Mouse (Mus musculus): Measurements from ENCODE around the gene Ttll9.
A peak's percentile ranks its signal among the peaks of the same experiment; 100 is the strongest.

Ttll9 gene

DNA sequence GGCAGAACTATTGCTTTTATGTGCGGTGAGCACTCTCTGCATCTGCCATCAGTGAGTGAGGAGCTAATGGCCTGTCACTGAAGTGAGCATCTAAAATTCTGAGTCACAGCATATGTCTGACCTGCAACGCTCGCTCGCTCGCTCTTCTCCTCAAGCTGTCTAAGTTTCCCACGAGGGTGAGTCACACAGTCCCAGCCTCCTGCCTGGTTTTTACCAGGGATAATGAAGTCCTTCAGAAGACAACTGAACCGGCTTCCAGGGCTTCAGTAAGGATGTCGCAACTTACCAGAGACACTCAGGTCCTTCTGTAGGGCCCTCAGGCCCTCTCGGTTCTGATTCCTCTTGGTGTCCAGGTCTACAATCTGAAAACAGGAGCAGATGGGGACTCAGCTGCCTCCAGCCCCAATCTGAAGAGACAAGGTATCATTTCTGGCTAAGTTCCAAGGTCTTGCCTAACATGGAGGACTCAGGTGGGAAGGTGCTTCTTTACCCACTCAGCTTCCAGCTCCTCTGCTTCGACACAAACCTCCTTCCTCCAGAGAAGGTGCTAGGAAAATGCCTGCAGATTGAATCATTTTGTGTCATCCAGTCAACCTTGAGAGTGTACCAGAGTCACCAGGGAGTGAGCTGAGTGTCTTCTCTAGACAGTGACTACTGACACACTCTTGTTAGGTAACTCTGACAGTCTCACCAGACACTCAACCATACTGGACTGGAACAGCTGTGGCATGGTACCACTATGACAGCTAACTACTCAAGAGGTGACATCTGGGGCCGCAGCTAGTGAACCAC lies 51.6 kb downstream of the Ttll9 start:
- DNase-seq (ENCODE audit: extremely low read depth, low read depth), result no peak

GRCm38 (mm10) chr2:153014758-153015593 lies 52.7 kb downstream of the Ttll9 start, which contains the start of gene Pdrg1:
Gene Pdrg1, minus strand, starts transcription at chr2:153015427.
- peak; percentile 74 for DNase-seq (ENCODE audit: extremely low read depth, low read depth)

DNA sequence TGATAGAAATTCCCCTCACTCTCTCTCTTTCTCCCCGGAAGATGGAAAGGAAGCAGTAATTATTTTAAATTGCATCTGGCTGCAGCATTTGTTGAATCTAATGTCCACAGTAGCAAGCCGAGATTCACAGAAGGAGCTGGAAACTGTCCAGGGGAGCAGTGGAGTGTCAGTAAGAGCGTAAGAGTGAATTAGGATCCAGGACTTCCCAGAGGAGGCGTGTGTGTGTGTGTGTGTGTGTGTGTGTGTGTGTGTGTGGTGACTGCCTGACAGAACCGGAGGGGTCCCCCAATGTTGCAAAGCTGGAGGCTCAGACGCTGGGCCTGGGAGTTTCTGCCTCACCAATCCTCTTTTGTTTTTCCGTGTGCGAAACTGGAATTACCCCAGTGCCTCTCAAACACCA lies 53.5 kb downstream of the Ttll9 start:
- no peak for DNase-seq (ENCODE audit: extremely low read depth, low read depth)

DNA sequence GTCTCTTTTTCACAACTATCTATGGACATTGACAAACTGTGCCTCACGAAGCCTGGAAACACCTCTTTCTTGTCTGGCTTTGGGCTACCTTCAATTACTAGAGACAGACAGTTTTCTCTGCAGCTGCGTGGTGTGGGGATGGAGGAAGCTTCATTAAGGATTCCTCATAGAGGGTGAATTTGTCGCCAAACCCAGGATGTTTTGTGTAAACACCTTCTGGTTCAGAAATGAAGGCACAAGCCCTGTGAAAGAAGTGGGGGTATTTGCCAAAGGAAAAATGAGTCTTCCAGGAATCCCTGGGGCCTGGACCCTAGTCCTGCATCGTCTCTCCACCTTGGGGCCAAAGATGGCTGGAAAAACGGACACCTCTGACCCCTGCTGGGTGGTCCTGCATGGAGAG lies 54.5 kb downstream of the Ttll9 start:
- DNase-seq (ENCODE audit: extremely low read depth, low read depth), result no peak

DNA sequence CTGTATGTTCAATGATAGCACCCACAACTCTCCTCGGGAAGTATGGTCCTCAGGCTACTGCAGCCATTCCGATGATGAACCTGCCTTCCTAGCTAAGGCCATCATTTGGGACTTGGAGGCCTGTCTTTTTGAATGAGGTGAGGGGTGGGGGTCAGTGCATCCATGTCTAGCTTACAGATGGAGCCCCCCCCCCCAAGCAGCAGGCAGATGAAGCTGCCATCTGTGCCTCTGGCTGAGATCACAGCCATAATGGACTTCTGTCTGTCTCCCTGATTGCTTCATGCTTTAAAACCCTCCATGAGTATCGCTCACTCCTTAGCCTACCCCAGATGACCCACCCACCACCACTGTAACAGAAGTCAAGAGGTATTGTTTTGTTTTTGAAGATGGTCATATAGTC lies 57.1 kb downstream of the Ttll9 start:
- DNase-seq (ENCODE audit: extremely low read depth, low read depth), result no peak

GRCm38 (mm10) chr2:153021163-153021562 lies 58.9 kb downstream of the Ttll9 start:
- DNase-seq (ENCODE audit: extremely low read depth, low read depth), result peak; percentile 74

DNA sequence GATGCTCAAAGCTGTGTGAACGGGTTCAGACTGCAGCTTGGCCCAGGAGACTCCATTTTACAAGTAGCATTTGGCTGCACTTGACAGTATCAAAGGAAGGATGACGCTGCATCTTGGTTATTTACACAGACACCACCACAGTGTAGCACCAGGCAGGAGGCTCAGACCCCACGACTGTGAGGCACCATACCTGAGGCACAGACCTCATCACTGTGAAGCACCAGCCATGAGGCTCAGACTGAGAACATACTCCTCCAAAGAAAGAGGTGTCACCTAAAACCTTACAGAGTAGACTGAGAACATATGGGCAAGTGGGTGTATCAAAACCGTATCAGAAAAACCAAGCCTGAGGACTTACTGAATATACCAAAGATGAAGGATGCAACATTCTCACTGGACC lies 60.6 kb downstream of the Ttll9 start:
- no peak for DNase-seq (ENCODE audit: extremely low read depth, low read depth)

GRCm38 (mm10) chr2:153026052-153026451 lies 63.8 kb downstream of the Ttll9 start:
- DNase-seq (ENCODE audit: extremely low read depth, low read depth), result no peak

DNA sequence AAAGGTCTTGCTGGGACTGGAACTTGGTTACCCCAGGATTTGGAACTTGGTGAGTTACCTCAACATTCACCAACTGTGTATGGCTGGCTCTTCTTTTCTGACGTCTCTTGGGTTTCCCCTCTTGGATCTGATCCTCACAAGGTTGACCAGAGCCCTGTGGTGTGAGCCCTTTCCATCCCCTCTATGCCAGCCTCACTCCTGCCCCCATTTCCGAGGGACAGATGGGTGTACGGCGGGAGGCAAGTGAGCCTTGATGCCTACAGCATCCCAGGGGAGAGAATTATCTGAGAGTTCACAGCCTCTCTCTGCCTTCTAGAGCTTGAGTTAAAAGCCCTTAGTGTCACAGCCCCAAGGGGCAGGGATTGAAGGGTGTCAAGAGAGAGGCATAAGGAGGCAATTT lies 65.2 kb downstream of the Ttll9 start:
- DNase-seq (ENCODE audit: extremely low read depth, low read depth), result no peak

GRCm38 (mm10) chr2:153030422-153030821 lies 68.1 kb downstream of the Ttll9 start:
- DNase-seq (ENCODE audit: extremely low read depth, low read depth), result no peak

GRCm38 (mm10) chr2:153031126-153032082 lies 69.1 kb downstream of the Ttll9 start, which contains the start of gene Xkr7:
Gene Xkr7, plus strand, starts transcription at chr2:153031852.
- DNase-seq (ENCODE audit: extremely low read depth, low read depth), result no peak

DNA sequence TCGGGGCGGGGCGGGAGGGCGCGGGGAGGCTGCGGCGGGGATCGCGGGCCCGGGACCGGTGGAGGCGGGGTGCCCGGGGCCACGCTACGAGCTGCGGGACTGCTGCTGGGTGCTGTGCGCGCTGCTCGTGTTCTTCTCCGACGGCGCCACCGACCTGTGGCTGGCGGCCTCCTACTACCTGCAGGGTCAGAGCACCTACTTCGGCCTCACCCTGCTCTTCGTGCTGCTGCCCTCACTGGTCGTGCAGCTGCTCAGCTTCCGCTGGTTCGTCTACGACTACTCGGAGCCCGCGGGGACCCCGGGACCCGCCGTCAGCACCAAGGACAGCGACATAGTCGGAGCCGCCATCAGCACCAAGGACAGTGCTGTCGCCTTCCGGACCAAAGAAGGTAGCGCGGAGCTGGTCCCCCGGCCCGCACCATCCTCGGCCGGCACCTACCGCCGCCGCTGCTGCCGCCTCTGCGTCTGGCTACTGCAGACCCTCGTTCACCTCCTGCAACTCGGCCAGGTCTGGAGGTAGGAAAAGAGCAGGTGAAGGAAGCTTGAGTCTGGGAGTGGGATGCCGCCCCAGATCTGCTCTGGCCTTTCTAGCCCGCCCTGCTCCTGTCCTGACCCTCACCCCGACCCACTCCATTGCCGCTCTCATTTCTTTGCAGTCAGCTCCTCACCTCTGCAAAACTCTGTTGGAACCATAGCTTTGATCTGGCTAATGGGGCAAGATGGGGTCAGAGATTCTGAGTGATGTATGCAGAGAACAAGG lies 70.0 kb downstream of the Ttll9 start:
- peak; percentile 9 for DNase-seq (ENCODE audit: extremely low read depth, low read depth)

DNA sequence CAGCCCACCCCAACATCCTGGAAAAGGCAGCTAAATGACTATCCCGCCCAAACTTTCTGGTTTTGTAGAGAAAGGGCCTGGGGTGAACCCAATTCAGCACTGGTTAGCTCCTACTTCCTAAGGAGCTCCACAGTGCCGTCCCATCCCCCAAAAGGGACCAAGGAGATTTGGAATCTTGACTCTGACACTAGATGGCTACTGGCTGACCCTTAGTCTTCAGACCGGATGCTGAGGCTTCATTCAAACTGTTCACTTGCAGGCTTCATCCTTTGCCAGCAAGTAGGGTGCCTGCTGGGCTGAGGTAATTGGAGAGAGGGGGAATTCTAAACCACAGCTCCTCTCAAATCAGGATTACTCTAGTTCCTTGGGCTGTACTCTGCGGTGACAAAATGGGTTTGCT lies 70.7 kb downstream of the Ttll9 start:
- DNase-seq (ENCODE audit: extremely low read depth, low read depth), result no peak

- no peak for DNase-seq (ENCODE audit: extremely low read depth, low read depth)
These were observed 71.4 kb downstream of the Ttll9 start for GRCm38 (mm10) chr2:153033545-153034230.

- no peak for DNase-seq (ENCODE audit: extremely low read depth, low read depth)
These were observed 74.4 kb downstream of the Ttll9 start for GRCm38 (mm10) chr2:153036690-153037089.

GRCm38 (mm10) chr2:153043886-153044285 lies 81.6 kb downstream of the Ttll9 start:
- DNase-seq (ENCODE audit: extremely low read depth, low read depth), result no peak

DNA sequence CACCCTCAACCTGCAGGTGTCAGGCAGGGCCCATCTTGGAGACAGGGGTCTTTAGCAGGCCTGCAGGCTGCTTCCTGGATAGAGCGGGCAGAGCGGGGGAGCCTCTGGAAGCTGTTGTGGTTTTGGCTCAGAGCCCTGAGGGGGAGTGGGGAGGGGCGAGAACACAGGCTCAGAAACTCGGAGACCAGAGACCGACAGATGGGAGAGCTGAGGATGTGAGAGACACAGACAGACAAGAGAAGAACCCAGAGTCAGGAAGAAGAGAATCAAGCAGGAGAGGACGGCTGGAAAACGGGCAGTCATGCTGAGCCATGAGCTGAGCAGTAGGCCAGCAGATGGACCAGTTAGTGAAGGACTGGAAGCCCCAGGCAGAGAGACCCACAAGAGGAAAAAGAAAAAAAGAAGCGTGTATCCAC lies 83.6 kb downstream of the Ttll9 start:
- DNase-seq (ENCODE audit: extremely low read depth, low read depth), result no peak

GRCm38 (mm10) chr2:153047828-153048465 lies 85.7 kb downstream of the Ttll9 start:
- peak; percentile 23 for DNase-seq (ENCODE audit: extremely low read depth, low read depth)

DNA sequence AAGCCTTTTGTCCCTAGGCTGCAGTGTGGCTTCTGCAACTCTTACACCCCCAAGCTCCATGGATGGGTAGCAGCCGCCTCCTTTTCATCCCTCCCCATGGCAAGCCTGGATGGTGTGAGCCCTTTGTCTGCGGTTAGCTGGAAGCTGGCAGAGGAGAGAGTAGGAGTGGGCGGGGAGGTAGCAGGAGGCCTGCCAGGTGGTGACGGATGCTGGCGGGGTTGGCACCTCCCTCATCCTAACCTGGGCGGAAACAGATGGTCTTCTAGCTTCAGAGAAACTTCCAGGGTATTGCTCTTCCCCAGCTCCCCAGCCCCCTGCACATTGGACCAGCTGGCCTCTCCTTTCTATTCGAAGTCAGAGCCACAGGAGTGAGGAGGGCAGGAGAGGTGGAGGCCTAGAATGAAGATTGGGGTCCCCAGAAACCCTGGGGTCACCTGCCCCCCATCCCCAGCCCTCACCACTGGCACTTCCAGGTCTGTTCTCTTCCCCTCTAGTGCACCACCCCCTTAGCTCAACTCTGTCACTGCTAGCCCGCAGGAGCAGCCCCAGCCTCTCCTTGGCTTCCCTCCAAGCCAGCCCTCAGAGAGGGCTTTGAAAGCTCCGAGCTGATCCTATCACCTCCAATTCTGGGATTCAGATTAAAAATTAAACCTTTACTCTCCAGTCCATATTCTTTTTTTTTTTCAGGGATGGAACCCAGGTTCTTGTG lies 87.2 kb downstream of the Ttll9 start:
- DNase-seq (ENCODE audit: extremely low read depth, low read depth), result no peak

All from MEL-GATA-1-ER (cell line).